Mouse (Mus musculus) limb, embryonic 10.5 days (tissue): ENCODE data around the gene Etl4. TPM values are rescaled to one million over a fixed set of nuclear protein-coding genes. Genes with fewer than 3 reads are reported as not detected.

Experiments used
- DNase-seq: peaks from one replicate; pipeline ENCODE4 v3.0.0-alpha.2; 2017; ENCODE audit warnings: low spot score
- H3K27ac ChIP-seq: fragments of 300-500 bp; sonication (generic); 2 replicates; pipeline ENCODE4 v1.5.1; 2016; ENCODE audit warnings: mild to moderate bottlenecking
- H3K27me3 ChIP-seq: fragments of 300-500 bp; sonication (generic); 2 replicates; pipeline ENCODE4 v1.6.1; 2016; ENCODE audit warnings: low read depth, mild to moderate bottlenecking; ENCODE audit not compliant: poor library complexity, severe bottlenecking
- H3K36me3 ChIP-seq: fragments of 300-500 bp; sonication (generic); 2 replicates; pipeline ENCODE4 v1.6.1; 2016; ENCODE audit warnings: mild to moderate bottlenecking, moderate library complexity
- H3K4me1 ChIP-seq: fragments of 300-500 bp; sonication (generic); 2 replicates; pipeline ENCODE4 v1.6.1; 2016
- H3K4me3 ChIP-seq: fragments of 300-500 bp; sonication (generic); 2 replicates; pipeline ENCODE4 v1.5.1; 2016; ENCODE audit warnings: mild to moderate bottlenecking, moderate library complexity
- H3K9me3 ChIP-seq: fragments of 300-500 bp; sonication (generic); replicated peaks from 2 replicates; pipeline ENCODE4 v1.6.1; 2016; ENCODE audit warnings: mild to moderate bottlenecking
- WGBS: fragments of 180-500 bp; shearing (Covaris S2); methylation state at CpG from one replicate; pipeline ENCODE4 v1.1.7; 2016; 5-methylcytosine and 5-hydroxymethylcytosine counted together
- polyA plus RNA-seq: library from polyadenylated mRNA; unstranded; fragments of >200 nt; fragmentation: Nextera tagmentation; extraction: Ambion mirVana; gene quantifications from 2 replicates; pipeline ENCODE4 v1.2.1, GENCODE M21; 2016

Gene Etl4
- polyA plus RNA-seq, 1 experiment from 2014 or later = 13.5 TPM

DNA sequence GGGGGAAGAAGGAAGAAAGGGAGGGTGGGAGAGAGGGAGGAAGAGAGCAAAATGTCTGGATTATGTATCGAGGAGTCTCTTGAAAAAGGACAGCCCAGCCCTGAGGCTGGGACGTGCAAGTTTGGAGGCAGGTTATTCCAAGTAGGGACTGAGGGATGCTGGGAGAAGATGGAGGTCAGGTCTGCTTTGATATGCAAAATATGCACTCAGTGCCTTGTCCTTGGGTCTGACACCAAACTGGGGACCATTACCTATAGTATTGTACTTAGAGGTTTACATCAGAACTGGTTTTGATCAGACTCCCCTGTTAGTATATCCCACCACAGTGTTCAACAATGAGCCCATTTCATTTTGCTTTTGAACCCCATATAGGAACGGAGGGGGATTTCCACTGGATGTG lies 685.4 kb downstream of the Etl4 start:
- Histone ChIP-seq H3K4me3 (no peak overlapping the region), H3K36me3 (no peaks in the 10 kb centered on the region), H3K4me1 (no peaks in the 10 kb centered on the region), H3K9me3 (no peaks in the 10 kb centered on the region), H3K27ac (no peak overlapping the region), H3K27me3 (no peaks in the 10 kb centered on the region)
- no peak for DNase-seq
- WGBS = 82% methylated on average over 3 of the region's 3 CpGs

DNA sequence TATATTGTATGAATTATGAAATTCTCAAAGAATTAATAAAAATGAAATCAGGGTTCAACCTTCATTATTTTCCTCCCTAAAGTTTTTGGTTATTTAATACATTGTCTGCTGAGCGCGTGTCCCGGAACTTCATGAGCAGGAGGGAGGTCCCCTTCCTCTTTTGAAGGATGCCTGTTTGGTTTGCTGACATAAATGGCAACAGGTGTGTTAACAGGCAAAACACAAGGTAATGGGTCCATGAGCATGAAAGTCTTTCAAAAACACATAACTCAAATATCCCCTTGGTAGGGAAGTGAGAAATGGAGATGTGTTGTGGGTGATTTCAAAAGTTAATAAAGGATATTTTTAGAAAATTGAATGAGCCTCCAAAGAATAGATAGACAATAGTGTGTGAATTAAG lies 687.0 kb downstream of the Etl4 start:
- WGBS = 96% methylated on average over 3 of the region's 3 CpGs
- H3K27ac ChIP-seq = no peak overlapping the region

DNA sequence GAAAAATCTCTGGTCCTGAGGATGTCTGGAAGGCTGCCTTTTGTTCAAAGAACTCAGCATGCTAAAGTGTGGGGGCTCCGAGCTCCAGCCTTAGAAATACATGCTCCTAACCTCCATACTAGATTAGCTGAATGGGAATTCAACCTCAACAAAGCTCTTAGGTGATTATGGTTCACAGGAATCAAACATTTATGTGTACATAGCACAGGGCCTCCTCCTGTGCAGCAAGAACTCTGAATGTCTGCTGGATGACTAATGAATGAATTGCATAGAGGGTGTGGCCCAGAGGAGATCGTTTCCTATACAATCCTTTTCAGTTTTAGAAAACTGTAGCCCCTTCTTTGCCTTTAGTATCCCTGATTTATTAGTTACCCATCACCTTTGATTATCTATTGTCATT lies 687.6 kb downstream of the Etl4 start:
- Histone ChIP-seq H3K27me3 (no peaks in the 10 kb centered on the region), H3K9me3 (no peaks in the 10 kb centered on the region), H3K4me3 (no peak overlapping the region), H3K27ac (no peak overlapping the region), H3K36me3 (no peaks in the 10 kb centered on the region), H3K4me1 (no peaks in the 10 kb centered on the region)
- WGBS = 88% methylated on average over 2 of the region's 2 CpGs
- no peak for DNase-seq

More for the DNA sequence above, 687.0 kb downstream of the Etl4 start:
- no peak for DNase-seq
- Histone ChIP-seq H3K4me1 (no peaks in the 10 kb centered on the region), H3K9me3 (no peaks in the 10 kb centered on the region), H3K36me3 (no peaks in the 10 kb centered on the region), H3K27me3 (no peaks in the 10 kb centered on the region), H3K4me3 (no peak overlapping the region)

DNA sequence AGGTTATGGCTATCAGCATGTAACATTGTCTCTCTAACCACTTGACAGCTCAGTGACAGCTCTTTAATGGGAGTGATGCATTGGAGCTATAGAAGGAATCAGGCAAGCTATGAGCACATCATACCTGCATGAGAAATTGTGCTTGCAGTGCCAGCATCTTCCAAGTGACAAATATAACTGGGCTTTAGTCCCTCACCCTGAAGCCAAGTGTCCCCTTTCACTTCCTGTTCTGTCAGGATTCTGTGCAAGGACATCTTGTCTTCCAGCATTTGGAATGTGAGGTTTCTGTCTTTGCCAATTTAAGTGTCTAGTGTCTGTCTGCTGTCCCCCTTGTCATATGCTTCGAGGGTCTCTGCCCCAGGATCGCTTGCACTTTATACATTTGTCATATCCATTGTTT lies 693.1 kb downstream of the Etl4 start:
- no peak overlapping the region for H3K27ac ChIP-seq
- no peak for DNase-seq
- no peaks in the 10 kb centered on the region for H3K27me3 ChIP-seq
- H3K4me3 ChIP-seq = no peak overlapping the region
- 93% methylated on average over 2 of the region's 2 CpGs for WGBS
- no peaks in the 10 kb centered on the region for H3K9me3 ChIP-seq
- no peaks in the 10 kb centered on the region for H3K36me3 ChIP-seq
- H3K4me1 ChIP-seq = peaks cover 7% of the 10 kb centered on the region

DNA sequence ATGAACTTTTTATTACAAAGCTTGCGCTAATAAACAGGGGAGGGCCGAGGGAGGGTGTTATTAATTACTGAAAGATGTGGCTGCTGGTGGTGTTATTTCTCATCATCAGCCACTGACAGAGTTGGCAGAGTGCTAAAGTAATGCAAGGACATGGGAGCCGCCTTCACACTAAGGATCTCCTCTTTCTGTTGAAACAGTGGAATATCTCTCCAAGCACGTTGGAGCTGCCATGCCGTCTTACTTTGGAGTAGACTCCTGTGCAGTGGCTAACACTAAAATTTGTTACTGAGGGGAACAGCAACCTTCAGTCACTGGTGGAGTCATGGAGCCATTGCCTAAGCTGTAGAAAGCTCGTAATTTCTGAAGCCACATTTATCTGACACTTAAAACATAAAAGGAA lies 694.0 kb downstream of the Etl4 start:
- no peak overlapping the region for H3K4me3 ChIP-seq
- H3K9me3 ChIP-seq = no peaks in the 10 kb centered on the region
- no peak for DNase-seq
- H3K27me3 ChIP-seq = no peaks in the 10 kb centered on the region
- H3K36me3 ChIP-seq = no peaks in the 10 kb centered on the region
- no peak overlapping the region for H3K27ac ChIP-seq
- peaks cover 7% of the 10 kb centered on the region for H3K4me1 ChIP-seq
- 80% methylated on average over 6 of the region's 6 CpGs for WGBS

DNA sequence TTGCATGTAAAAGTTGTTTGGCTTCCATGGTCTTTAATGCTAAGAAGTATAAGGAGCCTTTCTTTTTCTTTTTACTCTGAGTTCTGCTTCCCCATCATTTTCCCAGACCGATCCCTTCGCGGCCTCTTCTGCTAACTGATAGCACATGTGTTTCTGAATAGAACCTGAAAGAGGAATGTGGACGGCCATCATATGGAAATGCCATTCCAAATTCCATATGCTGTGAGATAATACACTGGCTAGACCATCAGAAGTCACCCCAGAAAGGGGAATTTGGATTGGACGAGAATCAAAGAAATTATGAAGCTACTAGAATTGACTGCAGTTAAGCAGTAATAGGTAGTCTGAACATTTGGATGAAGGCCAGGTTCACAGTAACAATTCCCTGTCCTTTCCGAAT lies 694.4 kb downstream of the Etl4 start:
- Histone ChIP-seq H3K27me3 (no peaks in the 10 kb centered on the region), H3K36me3 (no peaks in the 10 kb centered on the region), H3K4me3 (no peak overlapping the region), H3K4me1 (peaks cover 7% of the 10 kb centered on the region), H3K9me3 (no peaks in the 10 kb centered on the region), H3K27ac (no peak overlapping the region)
- DNase-seq = no peak
- 75% methylated on average over 6 of the region's 6 CpGs for WGBS

DNA sequence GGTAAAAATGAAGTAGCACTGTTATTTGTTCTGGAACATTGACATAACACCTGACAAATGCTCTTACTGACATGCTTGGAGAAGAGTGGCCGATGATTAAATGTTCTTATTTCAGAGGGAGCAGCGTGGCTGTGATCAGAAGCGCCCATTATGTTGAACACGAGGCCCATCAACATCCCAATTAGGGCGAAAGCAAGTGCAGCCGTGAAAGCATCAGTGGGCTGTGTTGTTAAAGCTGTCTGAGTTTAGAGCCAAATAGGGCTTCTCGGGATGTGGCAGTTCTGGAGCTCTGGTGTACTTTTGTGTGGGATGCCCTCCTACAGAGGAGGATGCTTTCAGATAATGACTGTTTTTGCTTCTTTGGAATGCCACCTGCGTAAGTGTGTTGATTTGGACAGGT lies 699.6 kb downstream of the Etl4 start:
- H3K9me3 ChIP-seq = no peaks in the 10 kb centered on the region
- no peak overlapping the region for H3K4me3 ChIP-seq
- no peaks in the 10 kb centered on the region for H3K36me3 ChIP-seq
- WGBS = 81% methylated on average over 8 of the region's 8 CpGs
- DNase-seq = no peak
- H3K4me1 ChIP-seq = no peaks in the 10 kb centered on the region
- H3K27me3 ChIP-seq = no peaks in the 10 kb centered on the region
- no peak overlapping the region for H3K27ac ChIP-seq

DNA sequence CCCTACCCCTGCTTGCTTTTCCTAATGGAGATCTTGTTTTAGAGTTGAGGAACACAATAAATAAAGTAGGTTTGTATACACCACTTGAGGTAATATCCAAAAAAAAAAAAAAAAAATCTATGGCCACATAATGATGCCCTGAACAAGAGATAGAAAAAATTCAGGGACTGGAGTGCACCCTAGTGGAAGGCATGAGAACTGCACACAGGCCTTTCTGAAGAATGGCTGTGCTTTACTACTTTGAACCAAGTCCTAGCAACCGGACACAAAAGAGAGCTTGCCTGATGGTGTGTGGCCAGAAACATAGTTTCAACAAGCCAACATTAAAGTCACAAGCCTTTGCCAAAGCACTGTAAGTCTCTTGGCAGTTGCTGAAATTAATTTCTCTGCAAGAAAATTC lies 706.4 kb downstream of the Etl4 start:
- DNase-seq = no peak
- WGBS = 94% methylated on average over 1 of the region's 1 CpGs

DNA sequence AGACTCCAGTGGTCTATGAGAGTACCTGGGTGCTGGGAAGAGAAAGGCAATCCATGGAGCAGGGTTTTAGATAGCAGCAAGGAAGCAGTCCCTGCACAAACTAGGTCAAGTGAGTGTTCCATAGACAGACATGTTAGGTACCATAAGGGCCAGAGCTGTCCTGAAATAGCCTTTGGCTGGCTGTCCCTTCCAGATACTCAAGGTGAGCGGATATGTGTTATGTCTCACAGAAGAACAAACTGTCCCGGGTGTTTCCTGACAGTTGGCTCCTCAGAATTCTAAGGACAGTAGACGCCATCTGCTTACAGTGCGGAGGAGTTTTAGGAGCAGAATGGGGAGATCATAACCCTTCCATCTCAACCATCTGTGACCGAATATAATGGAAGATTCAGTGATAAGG lies 708.8 kb downstream of the Etl4 start:
- H3K4me3 ChIP-seq = no peak overlapping the region
- no peak for DNase-seq
- H3K36me3 ChIP-seq = no peaks in the 10 kb centered on the region
- 94% methylated on average over 5 of the region's 5 CpGs for WGBS
- H3K9me3 ChIP-seq = no peaks in the 10 kb centered on the region
- no peaks in the 10 kb centered on the region for H3K4me1 ChIP-seq
- no peak overlapping the region for H3K27ac ChIP-seq
- H3K27me3 ChIP-seq = no peaks in the 10 kb centered on the region

More for the DNA sequence above, 706.4 kb downstream of the Etl4 start:
- Histone ChIP-seq H3K27ac (no peak overlapping the region), H3K36me3 (no peaks in the 10 kb centered on the region), H3K27me3 (no peaks in the 10 kb centered on the region), H3K4me1 (no peaks in the 10 kb centered on the region), H3K4me3 (no peak overlapping the region), H3K9me3 (no peaks in the 10 kb centered on the region)

DNA sequence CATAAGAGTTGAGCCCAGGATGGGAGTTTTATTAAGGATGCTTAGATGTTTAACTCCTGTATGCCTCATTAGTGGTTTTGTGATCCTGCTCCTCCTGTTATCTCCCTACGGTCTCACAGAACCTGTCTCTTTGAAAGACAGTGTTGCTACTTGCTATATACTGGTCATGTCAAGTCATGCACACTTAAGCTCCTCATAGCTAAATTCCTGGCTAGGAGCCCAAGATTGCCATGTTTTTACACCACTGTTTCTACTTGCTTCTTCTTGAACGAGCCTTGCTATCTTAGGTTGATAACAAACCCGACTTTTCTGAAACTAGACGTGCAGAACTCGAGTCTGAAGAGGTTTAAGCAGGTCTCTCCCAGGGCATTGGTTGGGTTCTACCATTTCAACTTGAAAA lies 710.3 kb downstream of the Etl4 start:
- no peaks in the 10 kb centered on the region for H3K27me3 ChIP-seq
- H3K4me1 ChIP-seq = no peaks in the 10 kb centered on the region
- 91% methylated on average over 5 of the region's 5 CpGs for WGBS
- no peak overlapping the region for H3K4me3 ChIP-seq
- H3K27ac ChIP-seq = no peak overlapping the region
- H3K36me3 ChIP-seq = no peaks in the 10 kb centered on the region
- no peak for DNase-seq
- H3K9me3 ChIP-seq = no peaks in the 10 kb centered on the region

DNA sequence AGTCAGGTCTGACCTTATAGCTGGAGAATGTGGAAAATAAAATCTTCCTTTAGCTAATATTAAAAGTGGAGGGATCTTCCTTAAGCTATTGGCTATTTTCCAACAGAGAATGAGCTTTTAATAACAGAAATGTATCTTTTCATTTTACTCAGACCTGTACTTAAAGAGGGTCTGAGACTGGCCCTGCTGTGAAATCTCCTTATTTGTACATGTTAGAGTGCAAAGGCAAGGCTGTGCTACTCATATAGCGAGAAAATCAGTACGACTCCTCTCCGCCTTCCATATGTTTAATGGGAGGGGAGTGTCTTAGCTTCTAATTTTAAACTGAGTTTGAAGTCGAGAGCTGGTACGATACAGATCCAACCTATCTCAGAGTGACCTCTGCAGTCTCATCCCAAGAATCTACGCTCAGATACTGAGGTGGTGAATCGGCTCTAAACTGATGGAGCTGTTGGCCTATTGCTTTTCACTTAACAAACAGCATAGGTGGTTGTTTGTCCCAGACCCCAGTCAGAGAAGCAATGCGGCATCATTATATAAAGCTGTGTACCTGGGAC lies 719.7 kb downstream of the Etl4 start:
- no peak overlapping the region for H3K27ac ChIP-seq
- 90% methylated on average over 8 of the region's 8 CpGs for WGBS
- H3K4me3 ChIP-seq = no peak overlapping the region

DNA sequence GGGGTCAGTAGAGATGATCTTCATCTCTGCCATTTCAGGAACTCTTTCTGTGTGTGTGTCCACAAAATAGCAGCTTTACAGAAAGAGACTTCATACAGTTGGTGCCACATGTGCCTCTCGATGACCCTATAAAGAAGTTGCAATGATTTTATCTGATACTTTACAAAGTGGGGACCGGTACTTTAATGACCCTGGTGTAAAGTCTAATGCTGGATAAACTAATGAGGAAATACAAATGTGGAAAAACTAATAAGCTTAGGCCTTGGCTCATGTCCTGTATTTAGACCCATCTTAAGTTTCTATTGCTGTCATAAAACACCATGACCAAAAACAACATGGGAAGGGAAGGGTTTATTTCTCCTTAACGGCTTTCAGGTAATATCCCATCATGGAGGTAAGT lies 729.0 kb downstream of the Etl4 start:
- H3K27ac ChIP-seq = no peak overlapping the region
- no peak for DNase-seq
- no peak overlapping the region for H3K4me3 ChIP-seq
- no peaks in the 10 kb centered on the region for H3K27me3 ChIP-seq
- no peaks in the 10 kb centered on the region for H3K4me1 ChIP-seq
- H3K36me3 ChIP-seq = no peaks in the 10 kb centered on the region
- 98% methylated on average over 3 of the region's 3 CpGs for WGBS
- no peaks in the 10 kb centered on the region for H3K9me3 ChIP-seq

More for the DNA sequence above, 719.7 kb downstream of the Etl4 start:
- H3K36me3 ChIP-seq = no peaks in the 10 kb centered on the region
- no peaks in the 10 kb centered on the region for H3K4me1 ChIP-seq
- H3K9me3 ChIP-seq = no peaks in the 10 kb centered on the region
- DNase-seq = no peak
- H3K27me3 ChIP-seq = no peaks in the 10 kb centered on the region

DNA sequence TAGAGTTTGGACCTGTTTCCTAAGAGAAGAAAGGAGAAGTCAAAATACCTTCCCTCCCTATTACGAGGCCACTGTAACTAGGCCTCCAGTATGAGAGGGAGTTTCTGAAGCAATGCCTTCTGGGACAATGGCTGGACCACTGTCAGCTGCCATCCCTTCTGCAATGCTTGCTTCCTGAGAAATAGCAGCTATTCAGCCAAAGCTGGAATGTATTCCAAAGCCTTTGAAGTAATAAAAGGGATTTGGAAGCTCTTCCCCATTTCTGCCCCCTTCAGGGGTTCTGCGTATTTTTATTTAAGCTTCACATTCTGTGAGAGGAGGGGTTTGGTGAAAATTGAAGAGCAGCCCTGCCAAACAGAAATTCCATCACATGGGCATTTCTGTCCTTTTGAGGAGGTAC lies 730.1 kb downstream of the Etl4 start:
- WGBS = 82% methylated on average over 2 of the region's 2 CpGs
- no peak overlapping the region for H3K4me3 ChIP-seq
- no peak overlapping the region for H3K27ac ChIP-seq
- no peaks in the 10 kb centered on the region for H3K36me3 ChIP-seq
- no peaks in the 10 kb centered on the region for H3K9me3 ChIP-seq
- no peak for DNase-seq
- H3K4me1 ChIP-seq = no peaks in the 10 kb centered on the region
- H3K27me3 ChIP-seq = no peaks in the 10 kb centered on the region

DNA sequence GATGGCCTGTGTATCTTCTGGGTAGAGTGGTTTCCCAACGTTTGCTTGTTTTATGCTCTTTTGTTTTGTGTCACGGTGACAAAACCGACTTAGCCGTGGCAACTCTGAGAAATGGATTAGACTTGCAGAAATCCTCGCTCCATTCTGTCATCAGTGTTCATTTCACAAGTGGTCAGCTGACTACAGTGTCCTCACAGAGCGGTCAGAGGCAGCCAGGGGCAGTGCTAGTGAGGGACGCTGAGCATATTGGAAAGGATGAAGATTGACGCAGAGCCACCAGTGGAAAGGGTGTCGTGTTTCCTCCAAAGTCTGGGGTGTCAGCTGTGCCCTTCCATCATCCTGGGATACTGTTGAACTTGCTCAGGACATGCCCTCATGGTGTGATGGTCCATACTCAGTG lies 733.2 kb downstream of the Etl4 start:
- no peak overlapping the region for H3K27ac ChIP-seq
- H3K4me1 ChIP-seq = no peaks in the 10 kb centered on the region
- no peaks in the 10 kb centered on the region for H3K27me3 ChIP-seq
- DNase-seq = no peak
- WGBS = 73% methylated on average over 9 of the region's 9 CpGs
- H3K9me3 ChIP-seq = no peaks in the 10 kb centered on the region
- no peak overlapping the region for H3K4me3 ChIP-seq
- H3K36me3 ChIP-seq = no peaks in the 10 kb centered on the region
